Mouse (Mus musculus) hindbrain, embryonic 10.5 days (tissue): Measurements from ENCODE around the gene Rab6b. TPM values are rescaled to one million over a fixed set of nuclear protein-coding genes. Genes with fewer than 3 reads are reported as not detected.

Experiments used
- DNase-seq: peaks from one replicate; pipeline ENCODE4 v3.0.0-alpha.2; 2017; ENCODE audit warnings: low spot score
- H3K27ac ChIP-seq: fragments of 300-500 bp; sonication (generic); 2 replicates; pipeline ENCODE4 v1.5.1; 2016; ENCODE audit warnings: mild to moderate bottlenecking, moderate library complexity
- H3K27me3 ChIP-seq: fragments of 300-500 bp; sonication (generic); 2 replicates; pipeline ENCODE4 v1.6.1; 2016; ENCODE audit warnings: mild to moderate bottlenecking; ENCODE audit not compliant: poor library complexity, insufficient read depth, severe bottlenecking
- H3K36me3 ChIP-seq: fragments of 300-500 bp; sonication (generic); 2 replicates; pipeline ENCODE4 v1.6.1; 2016; ENCODE audit warnings: mild to moderate bottlenecking, moderate library complexity
- H3K4me1 ChIP-seq: fragments of 300-500 bp; sonication (generic); replicated peaks from 2 replicates; pipeline ENCODE4 v1.6.1; 2016; ENCODE audit warnings: mild to moderate bottlenecking
- H3K4me3 ChIP-seq: fragments of 300-500 bp; sonication (generic); 2 replicates; pipeline ENCODE4 v1.5.1; 2016; ENCODE audit warnings: mild to moderate bottlenecking, moderate library complexity
- H3K9me3 ChIP-seq: fragments of 300-500 bp; sonication (generic); 2 replicates; pipeline ENCODE4 v1.6.1; 2016; ENCODE audit warnings: mild to moderate bottlenecking, moderate library complexity
- WGBS: fragments of 180-500 bp; shearing (Covaris S2); methylation state at CpG from one replicate; pipeline ENCODE4 v1.1.7; 2016; 5-methylcytosine and 5-hydroxymethylcytosine counted together
- polyA plus RNA-seq: library from polyadenylated mRNA; unstranded; fragments of >200 nt; fragmentation: Nextera tagmentation; extraction: Ambion mirVana; gene quantifications from 2 replicates; pipeline ENCODE4 v1.2.1, GENCODE M21; 2016

Rab6b gene
- polyA plus RNA-seq, 1 experiment from 2014 or later: 29.0 TPM

DNA sequence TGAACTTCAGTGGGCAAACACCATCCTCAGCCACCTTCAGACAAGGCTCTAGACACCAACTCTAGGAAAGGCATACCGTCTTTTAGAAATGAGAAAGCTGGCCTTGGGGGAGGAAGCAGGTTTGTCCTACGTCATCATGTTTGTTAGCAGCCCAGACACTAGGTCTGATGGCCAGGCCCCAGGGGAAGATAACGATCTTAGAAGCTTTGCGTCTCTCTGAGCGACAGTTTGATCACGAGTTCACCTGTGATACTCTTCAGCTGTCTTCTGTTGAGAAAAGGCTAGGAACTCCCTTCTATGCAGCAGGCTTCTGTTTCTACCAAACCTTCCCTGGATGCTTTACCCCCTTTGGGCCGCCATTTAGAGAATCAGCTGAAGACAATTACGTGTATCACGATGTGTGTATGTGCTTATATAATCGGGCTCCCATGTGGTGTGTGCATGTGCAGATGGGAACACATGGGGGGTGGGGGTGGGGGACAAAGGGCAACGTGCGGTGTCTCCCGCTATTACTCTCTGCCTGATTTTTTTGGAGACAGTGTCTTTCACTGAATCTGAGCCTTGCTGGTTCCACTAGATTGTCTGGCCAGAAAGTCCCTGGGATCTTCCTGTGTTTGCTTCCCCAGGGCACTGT lies 116.9 kb downstream of the Rab6b start:
- no peak for DNase-seq
- Histone ChIP-seq H3K27ac (no peak overlapping the region), H3K9me3 (no peaks in the 10 kb centered on the region), H3K4me3 (no peak overlapping the region), H3K27me3 (no peaks in the 10 kb centered on the region), H3K36me3 (no peaks in the 10 kb centered on the region), H3K4me1 (peaks cover 16% of the 10 kb centered on the region)
- WGBS: 87% methylated on average over 13 of the region's 13 CpGs

- Histone ChIP-seq H3K4me3 (no peak overlapping the region), H3K4me1 (peaks cover 22% of the 10 kb centered on the region), H3K36me3 (no peaks in the 10 kb centered on the region), H3K27ac (no peak overlapping the region), H3K9me3 (no peaks in the 10 kb centered on the region), H3K27me3 (no peaks in the 10 kb centered on the region)
- no peak for DNase-seq
- 89% methylated on average over 15 of the region's 15 CpGs for WGBS
Measured at GRCm38 (mm10) chr9:103229037-103229867, 117.7 kb downstream of the Rab6b start.

DNA sequence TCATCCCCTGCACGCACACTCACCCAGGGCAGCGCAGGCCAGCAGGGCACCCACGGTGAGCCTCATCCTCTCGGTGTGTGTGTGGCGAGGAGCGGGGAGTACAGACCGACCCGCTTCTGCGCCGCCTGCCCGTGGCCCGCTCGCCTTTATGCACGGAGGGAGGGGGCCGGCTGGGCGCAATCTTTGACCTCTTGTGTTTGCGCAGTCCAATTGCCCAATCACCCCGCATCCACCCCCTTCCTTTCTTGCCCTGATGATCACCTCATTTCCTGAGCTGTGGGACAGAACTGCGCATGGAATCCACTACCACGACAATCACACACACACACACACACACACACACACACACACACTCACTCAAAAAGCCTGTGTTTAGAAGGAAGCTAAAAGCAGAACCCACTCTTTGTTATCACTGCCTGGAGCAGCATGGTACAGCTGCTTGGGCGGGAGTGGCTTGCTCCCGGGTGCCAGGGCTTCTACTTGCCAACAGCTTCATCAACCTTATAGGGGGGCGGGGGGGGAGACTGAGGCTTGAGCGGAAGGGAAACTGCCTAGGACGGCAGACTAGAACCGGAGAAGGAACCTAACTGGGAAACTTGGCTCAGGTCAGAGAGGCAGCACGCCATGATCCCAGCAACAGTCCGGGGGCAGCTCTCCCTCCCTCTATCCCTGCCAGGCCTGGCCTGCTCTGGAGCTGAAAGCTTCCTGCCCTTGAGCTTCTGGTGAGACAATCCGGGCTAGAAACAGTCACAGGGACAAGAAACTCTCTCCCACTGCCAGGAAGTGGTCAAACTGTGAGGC lies 118.8 kb downstream of the Rab6b start, which contains the start of the genes Gm20425 and Trf:
Gene Gm20425 (minus strand): TSS at position 157 of the 801 bp plus-strand sequence.
Gene Trf (minus strand): TSS at position 294 of the 801 bp plus-strand sequence.
- 61% methylated on average over 29 of the region's 29 CpGs for WGBS
- peak within 1 kb of the TSS; percentile 72 for H3K27ac ChIP-seq
- no peaks in the 10 kb centered on the region for H3K36me3 ChIP-seq
- peaks cover 28% of the 10 kb centered on the region for H3K4me1 ChIP-seq
- no peaks in the 10 kb centered on the region for H3K27me3 ChIP-seq
- no peaks in the 10 kb centered on the region for H3K9me3 ChIP-seq
- DNase-seq: peak; percentile 37
- peak within 1 kb of the TSS; percentile 25; the same call in 1 of the 2 replicates for H3K4me3 ChIP-seq

GRCm38 (mm10) chr9:103232232-103233005 lies 120.8 kb downstream of the Rab6b start:
- no peaks in the 10 kb centered on the region for H3K9me3 ChIP-seq
- DNase-seq: no peak
- 90% methylated on average over 7 of the region's 7 CpGs for WGBS
- peaks cover 28% of the 10 kb centered on the region for H3K4me1 ChIP-seq
- peak overlapping the region; percentile 16; the same call in 1 of the 2 replicates for H3K27ac ChIP-seq
- no peaks in the 10 kb centered on the region for H3K36me3 ChIP-seq
- no peak overlapping the region for H3K4me3 ChIP-seq
- H3K27me3 ChIP-seq: no peaks in the 10 kb centered on the region

DNA sequence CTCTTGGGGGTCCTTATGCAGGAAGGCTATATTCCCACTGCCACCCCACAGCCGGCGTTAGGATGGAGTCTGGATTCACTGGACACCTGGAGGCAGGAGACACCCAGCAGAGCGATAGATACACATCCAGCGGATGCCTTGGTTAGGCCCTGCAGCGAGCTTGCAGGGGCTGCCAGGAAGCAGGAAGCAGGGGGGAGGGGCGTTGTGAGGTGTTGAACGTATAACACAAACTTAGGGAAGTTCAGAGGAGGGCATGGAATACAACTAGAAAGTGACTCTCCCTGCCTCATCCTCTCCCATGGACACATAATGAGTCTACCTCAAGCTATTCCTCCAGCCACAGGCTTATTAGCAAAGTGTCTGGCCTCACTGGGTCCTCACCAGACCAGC lies 121.4 kb downstream of the Rab6b start:
- 69% methylated on average over 7 of the region's 7 CpGs for WGBS
- H3K4me1 ChIP-seq: peaks cover 28% of the 10 kb centered on the region
- no peaks in the 10 kb centered on the region for H3K9me3 ChIP-seq
- no peak overlapping the region for H3K4me3 ChIP-seq
- no peaks in the 10 kb centered on the region for H3K27me3 ChIP-seq
- no peaks in the 10 kb centered on the region for H3K36me3 ChIP-seq
- 0 out of 2 replicates have a peak overlapping the region, but pooled peaks have one; percentile 45 for H3K27ac ChIP-seq
- no peak for DNase-seq

- Histone ChIP-seq H3K27ac (peak overlapping the region; percentile 59), H3K4me3 (no peak overlapping the region), H3K36me3 (no peaks in the 10 kb centered on the region), H3K27me3 (no peaks in the 10 kb centered on the region), H3K9me3 (no peaks in the 10 kb centered on the region), H3K4me1 (peaks cover 28% of the 10 kb centered on the region)
- DNase-seq: no peak
- 76% methylated on average over 7 of the region's 7 CpGs for WGBS
Measured at GRCm38 (mm10) chr9:103234059-103234458, 122.5 kb downstream of the Rab6b start.

GRCm38 (mm10) chr9:103234565-103235165 lies 123.1 kb downstream of the Rab6b start:
- DNase-seq: peak; percentile 11
- Histone ChIP-seq H3K27me3 (no peaks in the 10 kb centered on the region), H3K4me3 (no peak overlapping the region), H3K27ac (peak overlapping the region; percentile 59), H3K4me1 (peaks cover 28% of the 10 kb centered on the region), H3K9me3 (no peaks in the 10 kb centered on the region), H3K36me3 (no peaks in the 10 kb centered on the region)
- 67% methylated on average over 7 of the region's 7 CpGs for WGBS

Other genes starting within 250 kb of the Rab6b start
- 0.44 and 0.45 TPM in 2 replicates for gene Slco2a1, start 123.1 kb upstream of the Rab6b start, polyA plus RNA-seq
- gene Srprb, start 90.3 kb downstream of the Rab6b start, polyA plus RNA-seq: 62.0 and 69.7 TPM in 2 replicates
- not detected in 2 replicates for gene Gm20425, start 118.5 kb downstream of the Rab6b start, polyA plus RNA-seq
- 17.2 and 27.2 TPM in 2 replicates for gene Trf, start 118.7 kb downstream of the Rab6b start, polyA plus RNA-seq
- 3.1 and 4.4 TPM in 2 replicates for gene 1300017J02Rik, start 193.3 kb downstream of the Rab6b start, polyA plus RNA-seq
- gene Topbp1, start 193.4 kb downstream of the Rab6b start, polyA plus RNA-seq: 55.9 and 81.8 TPM in 2 replicates